Mouse (Mus musculus) small intestine, adult 2 months (tissue): ENCODE data around the gene Eid3.
A peak's percentile ranks its signal among the peaks of the same experiment; 100 is the strongest.

Source experiments
- CTCF ChIP-seq: fragments of 200-500 bp; IDR thresholded peaks from 2 replicates; pipeline ENCODE4 v1.5.1; 2012; ENCODE audit warnings: low read depth, mild to moderate bottlenecking, control low read depth, inconsistent platforms, low read length, moderate library complexity, mixed read lengths; ENCODE audit not compliant: insufficient replicate concordance, insufficient read length; ENCODE audit errors: extremely low read depth
- POLR2A ChIP-seq: fragments of 200-500 bp; IDR thresholded peaks from 2 replicates; pipeline ENCODE4 v1.6.1; 2012; ENCODE audit warnings: low read depth, mild to moderate bottlenecking, control low read depth, inconsistent platforms, low read length, moderate library complexity

GRCm38 (mm10) chr10:82858691-82859532 lies 7.5 kb upstream of the Eid3 start:
- no peak for TF ChIP-seq CTCF
- peak; percentile 95 for TF ChIP-seq POLR2A
